Mouse (Mus musculus): ENCODE measurements around the gene Rfesd. TPM values are rescaled to one million over a fixed set of nuclear protein-coding genes. Genes with fewer than 3 reads are reported as not detected.

Gene Rfesd
- polyA plus RNA-seq, 2 experiments = 42.7 to 228 TPM

DNA sequence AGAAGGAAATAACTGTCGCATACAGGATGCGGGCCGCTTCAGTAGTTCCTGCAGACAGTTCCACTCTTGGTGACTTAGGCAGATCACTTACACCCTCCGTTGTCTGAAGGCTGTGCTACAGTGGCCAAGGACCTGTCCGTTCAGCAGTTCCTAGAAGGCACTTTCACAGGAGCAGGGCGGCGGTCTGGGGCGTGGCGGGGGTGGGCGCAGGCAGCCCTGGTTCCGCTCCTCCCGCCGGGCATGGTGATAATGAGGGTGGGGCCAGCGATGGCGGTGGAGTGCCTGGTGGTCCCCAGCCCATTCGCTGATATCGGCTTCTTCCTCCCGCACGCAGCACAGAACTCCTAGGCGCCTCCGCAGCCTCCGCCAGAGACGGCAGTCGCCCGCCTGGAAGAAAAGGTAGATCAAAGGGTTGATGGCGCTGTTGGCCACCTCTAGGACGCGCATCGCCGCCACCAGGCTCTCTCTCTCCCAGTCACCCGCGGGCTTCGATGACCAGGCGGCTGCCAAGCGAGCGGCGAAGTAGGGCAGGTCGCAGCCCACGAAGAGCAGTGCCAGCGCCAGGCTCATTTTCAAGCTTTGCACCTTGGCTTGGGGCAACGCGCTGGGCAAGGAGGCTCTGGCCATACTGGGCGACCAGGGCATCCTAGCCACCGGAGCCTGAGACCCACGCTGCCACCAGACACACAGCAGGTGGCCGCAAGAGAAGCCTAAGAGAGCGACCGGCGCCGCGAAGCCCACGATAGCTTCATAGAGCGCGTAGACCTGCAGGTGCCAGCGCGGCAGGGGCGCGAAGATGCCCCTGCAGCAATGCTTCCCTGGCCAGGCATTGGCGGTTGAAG, 37.1 kb upstream of the Rfesd start:
- peak; percentile 89 for ATAC-seq (ENCODE audit: insufficient read depth)
- H3K27ac ChIP-seq = peak overlapping the region; percentile 51
- WGBS (ENCODE audit: insufficient replicate concordance) = under 1% methylated on average over 57 of the region's 59 CpGs
- peak; percentile 65 to 76 (median 69) for DNase-seq (ENCODE audit: low read depth in 3 of 3, low spot score in 3 of 3)
- H3K4me1 ChIP-seq (replicated peaks; ENCODE audit: control insufficient read depth in 2 of 2, insufficient read depth in 2 of 2, low read length in 1 of 2) = peaks cover 13% of the 10 kb centered on the region in 2 experiments
- no peak for TF ChIP-seq EP300 (IDR thresholded peaks at IDR 0.05; ENCODE audit: low read depth)
- peak overlapping the region; percentile 94 for H3K4me2 ChIP-seq (ENCODE audit: low read depth)
- H3K4me3 ChIP-seq (ENCODE audit: insufficient read depth in 1 of 2, low read depth in 2 of 2, low read length in 2 of 2) = peak overlapping the region; percentile 69 to 75
- no peaks in the 10 kb centered on the region for H3K36me3 ChIP-seq (replicated peaks; ENCODE audit: control insufficient read depth, insufficient read depth, low read depth)
- H3K27me3 ChIP-seq (ENCODE audit: control insufficient read depth, insufficient read depth, low read length) = peaks cover 9% of the 10 kb centered on the region
- H3K9me3 ChIP-seq (ENCODE audit: control insufficient read depth, low read length) = no peaks in the 10 kb centered on the region
- peak overlapping the region; percentile 73 for H3K9ac ChIP-seq (replicated peaks)

DNA sequence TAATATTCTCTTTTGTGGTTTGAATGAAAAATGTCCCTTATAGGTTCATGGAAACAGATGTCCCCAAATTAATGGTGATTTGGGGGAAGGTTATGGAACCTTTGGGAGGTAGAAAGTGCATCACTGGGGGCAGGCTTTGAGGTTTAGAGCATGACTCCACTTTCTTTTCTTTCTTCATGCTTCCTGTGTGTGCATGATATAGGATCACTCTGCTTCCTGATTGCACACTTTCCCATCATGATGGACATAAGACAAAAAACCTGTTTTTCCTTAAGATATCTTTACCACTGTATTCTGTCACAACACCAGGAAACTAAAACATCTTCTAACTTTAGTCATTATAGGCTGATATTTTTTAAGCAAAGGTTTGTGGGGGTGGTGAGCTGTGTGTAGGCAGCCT, 26.5 kb upstream of the Rfesd start:
- no peak for DNase-seq (ENCODE audit: low read depth in 3 of 3, low spot score in 3 of 3)
- no peaks in the 10 kb centered on the region for H3K9me3 ChIP-seq (ENCODE audit: control insufficient read depth, low read length)
- H3K4me2 ChIP-seq (ENCODE audit: low read depth) = no peak overlapping the region
- no peak for TF ChIP-seq EP300 (IDR thresholded peaks at IDR 0.05; ENCODE audit: low read depth)
- TF ChIP-seq CTCF (IDR thresholded peaks at IDR 0.05; ENCODE audit: low read depth) = no peak
- H3K27me3 ChIP-seq (ENCODE audit: control insufficient read depth, insufficient read depth, low read length) = no peaks in the 10 kb centered on the region
- no peak overlapping the region for H3K4me3 ChIP-seq (ENCODE audit: insufficient read depth in 1 of 2, low read depth in 2 of 2, low read length in 2 of 2)
- peaks cover 0 to 3% of the 10 kb centered on the region in 2 experiments; a peak in 2 of 4 replicates for H3K4me1 ChIP-seq (replicated peaks; ENCODE audit: control insufficient read depth in 2 of 2, insufficient read depth in 2 of 2, low read length in 1 of 2)
- no peak for ATAC-seq (ENCODE audit: insufficient read depth)
- no peak overlapping the region for H3K9ac ChIP-seq (replicated peaks)
- no peak overlapping the region for H3K27ac ChIP-seq
- no peaks in the 10 kb centered on the region for H3K36me3 ChIP-seq (replicated peaks; ENCODE audit: control insufficient read depth, insufficient read depth, low read depth)

- no peaks in the 10 kb centered on the region for H3K9me3 ChIP-seq (ENCODE audit: control insufficient read depth, low read length)
- no peak overlapping the region for H3K27ac ChIP-seq
- H3K36me3 ChIP-seq (replicated peaks; ENCODE audit: control insufficient read depth, insufficient read depth, low read depth) = no peaks in the 10 kb centered on the region
- H3K27me3 ChIP-seq (ENCODE audit: control insufficient read depth, insufficient read depth, low read length) = no peaks in the 10 kb centered on the region
- TF ChIP-seq EP300 (IDR thresholded peaks at IDR 0.05; ENCODE audit: low read depth) = no peak
- TF ChIP-seq CTCF (IDR thresholded peaks at IDR 0.05; ENCODE audit: low read depth) = no peak
- no peak overlapping the region for H3K4me3 ChIP-seq (ENCODE audit: insufficient read depth in 1 of 2, low read depth in 2 of 2, low read length in 2 of 2)
- ATAC-seq (ENCODE audit: insufficient read depth) (no peak), DNase-seq (ENCODE audit: low read depth in 3 of 3, low spot score in 3 of 3) (no peak)
- WGBS (ENCODE audit: insufficient replicate concordance) = 32% methylated on average over 1 of the region's 1 CpGs
- H3K4me2 ChIP-seq (ENCODE audit: low read depth) = no peak overlapping the region
- no peaks in the 10 kb centered on the region for H3K4me1 ChIP-seq (replicated peaks; ENCODE audit: control insufficient read depth in 2 of 2, insufficient read depth in 2 of 2, low read length in 1 of 2)
- H3K9ac ChIP-seq (replicated peaks) = no peak overlapping the region
These were observed 23.9 kb upstream of the Rfesd start for GRCm38 (mm10) chr13:76042455-76042854.

- no peak overlapping the region for H3K27ac ChIP-seq
- H3K9me3 ChIP-seq (ENCODE audit: control insufficient read depth, low read length) = no peaks in the 10 kb centered on the region
- WGBS (ENCODE audit: insufficient replicate concordance) = 76% methylated on average over 3 of the region's 3 CpGs
- H3K4me3 ChIP-seq (ENCODE audit: insufficient read depth in 1 of 2, low read depth in 2 of 2, low read length in 2 of 2) = no peak overlapping the region
- no peaks in the 10 kb centered on the region for H3K36me3 ChIP-seq (replicated peaks; ENCODE audit: control insufficient read depth, insufficient read depth, low read depth)
- no peak overlapping the region for H3K4me2 ChIP-seq (ENCODE audit: low read depth)
- H3K9ac ChIP-seq (replicated peaks) = no peak overlapping the region
- TF ChIP-seq CTCF (IDR thresholded peaks at IDR 0.05; ENCODE audit: low read depth) = no peak
- no peak for TF ChIP-seq EP300 (IDR thresholded peaks at IDR 0.05; ENCODE audit: low read depth)
- no peaks in the 10 kb centered on the region; a peak in 1 of 4 replicates for H3K4me1 ChIP-seq (replicated peaks; ENCODE audit: control insufficient read depth in 2 of 2, insufficient read depth in 2 of 2, low read length in 1 of 2)
- H3K27me3 ChIP-seq (ENCODE audit: control insufficient read depth, insufficient read depth, low read length) = no peaks in the 10 kb centered on the region; the same call in 1 of the 2 replicates
- ATAC-seq (ENCODE audit: insufficient read depth) = no peak
- DNase-seq (ENCODE audit: low read depth in 3 of 3, low spot score in 3 of 3) = no peak
These were observed 6.1 kb upstream of the Rfesd start for GRCm38 (mm10) chr13:76024588-76024987.

DNA sequence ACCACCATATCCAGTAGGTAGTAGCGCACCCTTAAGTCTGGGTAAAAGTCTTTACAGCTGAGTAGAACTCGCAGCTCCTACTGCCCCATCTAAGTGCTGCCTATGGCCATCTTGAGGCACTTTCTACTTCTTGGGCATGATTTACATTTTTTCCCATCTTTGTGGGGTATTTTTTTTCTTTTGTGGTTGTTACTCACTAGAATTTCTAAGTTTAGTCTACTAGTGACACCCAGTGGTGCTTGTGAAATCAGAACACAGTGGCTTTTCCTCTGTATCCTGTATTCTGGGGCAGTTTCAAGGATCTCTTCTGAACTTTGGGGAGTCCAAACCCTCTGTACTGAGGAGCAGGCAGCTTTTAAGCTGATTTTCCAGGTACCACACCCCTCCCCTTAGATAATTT, 3.3 kb upstream of the Rfesd start:
- H3K4me2 ChIP-seq (ENCODE audit: low read depth) = no peak overlapping the region
- no peak overlapping the region for H3K9ac ChIP-seq (replicated peaks)
- TF ChIP-seq CTCF (IDR thresholded peaks at IDR 0.05; ENCODE audit: low read depth) = no peak
- no peak for TF ChIP-seq EP300 (IDR thresholded peaks at IDR 0.05; ENCODE audit: low read depth)

More for the DNA sequence above, 3.3 kb upstream of the Rfesd start:
- no peaks in the 10 kb centered on the region for H3K9me3 ChIP-seq (ENCODE audit: control insufficient read depth, low read length)
- no peak overlapping the region for H3K27ac ChIP-seq
- no peaks in the 10 kb centered on the region for H3K36me3 ChIP-seq (replicated peaks; ENCODE audit: control insufficient read depth, insufficient read depth, low read depth)
- no peak for ATAC-seq (ENCODE audit: insufficient read depth)
- no peak overlapping the region for H3K4me3 ChIP-seq (ENCODE audit: insufficient read depth in 1 of 2, low read depth in 2 of 2, low read length in 2 of 2)
- no peaks in the 10 kb centered on the region; the same call in 1 of the 2 replicates for H3K27me3 ChIP-seq (ENCODE audit: control insufficient read depth, insufficient read depth, low read length)
- DNase-seq (ENCODE audit: low read depth in 3 of 3, low spot score in 3 of 3) = no peak
- 78% methylated on average over 2 of the region's 2 CpGs for WGBS (ENCODE audit: insufficient replicate concordance)
- H3K4me1 ChIP-seq (replicated peaks; ENCODE audit: control insufficient read depth in 2 of 2, insufficient read depth in 2 of 2, low read length in 1 of 2) = peaks cover 0 to 3% of the 10 kb centered on the region in 2 experiments; a peak in 2 of 4 replicates

Data from liver, embryonic 14.5 days (tissue).